Mouse (Mus musculus) stomach, postnatal 0 days (tissue): Measurements from ENCODE around the gene Cds2.

Experiments used
- CTCF ChIP-seq: IDR thresholded peaks from 2 replicates; pipeline ENCODE4 v1.5.1; 2016; ENCODE audit warnings: antibody characterized with exemption, low read depth, mild to moderate bottlenecking, moderate library complexity
- EP300 ChIP-seq: optimal IDR thresholded peaks from 2 replicates; pipeline ENCODE3; 2016; ENCODE audit warnings: antibody characterized with exemption

GRCm38 (mm10) chr2:132292083-132292482 is 29.1 kb downstream of the Cds2 start:
- no peak for TF ChIP-seq CTCF
- TF ChIP-seq EP300: no peak
